Mouse (Mus musculus) olfactory bulb, adult 2 months (tissue): ENCODE data around the gene Junb.

Source experiments
- CTCF ChIP-seq: fragments of 200-500 bp; IDR thresholded peaks from 2 replicates; pipeline ENCODE4 v1.5.1; 2012; ENCODE audit warnings: low read depth, mild to moderate bottlenecking, low read length, moderate library complexity; ENCODE audit not compliant: insufficient read depth
- POLR2A ChIP-seq: fragments of 200-500 bp; IDR thresholded peaks from 2 replicates; pipeline ENCODE4 v1.6.1; 2012; ENCODE audit warnings: mild to moderate bottlenecking, low read depth, low read length, moderate library complexity; ENCODE audit not compliant: insufficient read depth

GRCm38 (mm10) chr8:84965731-84966291 is 12.7 kb downstream of the Junb start:
- 0 out of 2 replicates have a peak, but pooled peaks have one; percentile 35 for TF ChIP-seq POLR2A
- no peak for TF ChIP-seq CTCF
